Mouse (Mus musculus) forebrain, embryonic 14.5 days (tissue): ENCODE measurements around the gene Sqstm1. TPM values are rescaled to one million over a fixed set of nuclear protein-coding genes. Genes with fewer than 3 reads are reported as not detected.
A peak's percentile ranks its signal among the peaks of the same experiment; 100 is the strongest.

Source experiments
- ATAC-seq: fragments of 200-750 bp; cut with Nextera tagmentation; 2 replicates; pipeline ENCODE4 v1.8.0; 2017; ENCODE audit warnings: mild to moderate bottlenecking, moderate library complexity
- DNase-seq: peaks from one replicate; pipeline ENCODE4 v3.0.0-alpha.2; 2015; ENCODE audit warnings: low spot score
- H3K27ac ChIP-seq: fragments of 300-500 bp; sonication (generic); 2 replicates; pipeline ENCODE4 v1.5.1; 2014; ENCODE audit warnings: low read depth, mild to moderate bottlenecking, control low read depth, low read length, moderate library complexity
- H3K27me3 ChIP-seq: fragments of 300-500 bp; sonication (generic); replicated peaks from 2 replicates; pipeline ENCODE4 v1.6.1; 2014; ENCODE audit warnings: low read length, control low read depth, mixed read lengths; ENCODE audit not compliant: control insufficient read depth, insufficient read depth
- H3K36me3 ChIP-seq: fragments of 300-500 bp; sonication (generic); 2 replicates; pipeline ENCODE4 v1.6.1; 2014; ENCODE audit warnings: low read length, control low read depth; ENCODE audit not compliant: control insufficient read depth, insufficient read depth
- H3K4me1 ChIP-seq: fragments of 300-500 bp; sonication (generic); 2 replicates; pipeline ENCODE4 v1.6.1; 2014; ENCODE audit warnings: antibody characterized with exemption, low read length, control low read depth; ENCODE audit not compliant: control insufficient read depth, insufficient read depth
- H3K4me2 ChIP-seq: fragments of 300-500 bp; sonication (generic); 2 replicates; pipeline ENCODE4 v1.6.1; 2014; ENCODE audit warnings: mild to moderate bottlenecking, control low read depth, low read length
- H3K4me3 ChIP-seq: fragments of 300-500 bp; sonication (generic); 2 replicates; pipeline ENCODE4 v1.5.1; 2014; ENCODE audit warnings: low read depth, low read length, control low read depth
- H3K9ac ChIP-seq: fragments of 300-500 bp; sonication (generic); 2 replicates; pipeline ENCODE4 v1.6.1; 2014; ENCODE audit warnings: mild to moderate bottlenecking, low read length, control low read depth, moderate library complexity
- H3K9me3 ChIP-seq: fragments of 300-500 bp; sonication (generic); replicated peaks from 2 replicates; pipeline ENCODE4 v1.6.1; 2016; ENCODE audit warnings: low read length, control low read depth, mixed read lengths; ENCODE audit not compliant: control insufficient read depth
- WGBS: fragments of 180-500 bp; shearing (Covaris S2); extraction: QIAGEN DNeasy Blood & Tissue Kit; methylation state at CpG from one replicate; pipeline ENCODE4 v1.1.7; 2014; 5-methylcytosine and 5-hydroxymethylcytosine counted together
- polyA plus RNA-seq: library from polyadenylated mRNA; unstranded; fragments of >200 nt; fragmentation: Nextera tagmentation; extraction: Ambion mirVana; gene quantifications from 2 replicates; pipeline ENCODE4 v1.2.1, GENCODE M21; 2014

The Sqstm1 gene
- 263 and 276 TPM in 2 replicates for polyA plus RNA-seq

- Histone ChIP-seq H3K36me3 (peaks cover 23% of the 10 kb centered on the region), H3K9ac (peak within 1 kb of the TSS; percentile 95), H3K27me3 (no peaks in the 10 kb centered on the region), H3K4me3 (peak within 1 kb of the TSS; percentile 90), H3K4me1 (peaks cover 8% of the 10 kb centered on the region), H3K9me3 (no peaks in the 10 kb centered on the region), H3K27ac (peak within 1 kb of the TSS; percentile 96), H3K4me2 (peak within 1 kb of the TSS; percentile 66)
- under 1% methylated on average over 48 of the region's 48 CpGs for WGBS
- ATAC-seq (peak; percentile 83), DNase-seq (peak; percentile 80)
These were observed at the start of gene Sqstm1, which contains the start of gene Mgat4b for GRCm38 (mm10) chr11:50210505-50211151. Sqstm1 (minus strand) TSS chr11:50210827. Mgat4b (plus strand) TSS chr11:50210890.

- no peak overlapping the region for H3K9ac ChIP-seq
- H3K36me3 ChIP-seq: peaks cover 81% of the 10 kb centered on the region
- no peak overlapping the region for H3K27ac ChIP-seq
- ATAC-seq (no peak), DNase-seq (no peak)
- 93% methylated on average over 7 of the region's 7 CpGs for WGBS
- no peaks in the 10 kb centered on the region for H3K4me1 ChIP-seq
- no peaks in the 10 kb centered on the region for H3K27me3 ChIP-seq
- no peak overlapping the region for H3K4me2 ChIP-seq
- H3K9me3 ChIP-seq: no peaks in the 10 kb centered on the region
- no peak overlapping the region for H3K4me3 ChIP-seq
These were observed 47.7 kb upstream of the Sqstm1 start for GRCm38 (mm10) chr11:50258310-50258709.

GRCm38 (mm10) chr11:50256615-50257014 is 46.0 kb upstream of the Sqstm1 start:
- Histone ChIP-seq H3K27ac (no peak overlapping the region), H3K4me1 (no peaks in the 10 kb centered on the region), H3K4me3 (no peak overlapping the region), H3K9me3 (no peaks in the 10 kb centered on the region), H3K9ac (no peak overlapping the region), H3K36me3 (peaks cover 64% of the 10 kb centered on the region), H3K27me3 (no peaks in the 10 kb centered on the region), H3K4me2 (no peak overlapping the region)
- no peak for ATAC-seq
- WGBS: 90% methylated on average over 7 of the region's 7 CpGs
- DNase-seq: no peak

GRCm38 (mm10) chr11:50254010-50254580 is 43.5 kb upstream of the Sqstm1 start:
- Histone ChIP-seq H3K27ac (no peak overlapping the region), H3K27me3 (no peaks in the 10 kb centered on the region), H3K36me3 (peaks cover 40% of the 10 kb centered on the region), H3K4me2 (no peak overlapping the region), H3K4me1 (no peaks in the 10 kb centered on the region), H3K9ac (no peak overlapping the region), H3K9me3 (no peaks in the 10 kb centered on the region), H3K4me3 (no peak overlapping the region)
- WGBS: 77% methylated on average over 12 of the region's 12 CpGs
- DNase-seq (peak; percentile 59), ATAC-seq (peak; percentile 64; the same call in 1 of the 2 replicates)

- peak; percentile 33; the same call in 1 of the 2 replicates for ATAC-seq
These were observed 42.8 kb upstream of the Sqstm1 start for GRCm38 (mm10) chr11:50253393-50253792.

GRCm38 (mm10) chr11:50252684-50253265 is 42.1 kb upstream of the Sqstm1 start:
- H3K9ac ChIP-seq: no peak overlapping the region
- H3K9me3 ChIP-seq: no peaks in the 10 kb centered on the region
- WGBS: 90% methylated on average over 11 of the region's 11 CpGs
- ATAC-seq: no peak
- H3K36me3 ChIP-seq: peaks cover 27% of the 10 kb centered on the region
- no peaks in the 10 kb centered on the region for H3K4me1 ChIP-seq
- H3K4me2 ChIP-seq: no peak overlapping the region
- no peak for DNase-seq
- no peak overlapping the region for H3K4me3 ChIP-seq
- no peak overlapping the region for H3K27ac ChIP-seq
- H3K27me3 ChIP-seq: no peaks in the 10 kb centered on the region

More at GRCm38 (mm10) chr11:50253393-50253792, 42.8 kb upstream of the Sqstm1 start:
- Histone ChIP-seq H3K4me2 (no peak overlapping the region), H3K9me3 (no peaks in the 10 kb centered on the region), H3K4me3 (no peak overlapping the region), H3K36me3 (peaks cover 33% of the 10 kb centered on the region), H3K27ac (no peak overlapping the region), H3K9ac (no peak overlapping the region), H3K4me1 (no peaks in the 10 kb centered on the region), H3K27me3 (no peaks in the 10 kb centered on the region)
- 69% methylated on average over 1 of the region's 1 CpGs for WGBS
- DNase-seq: no peak

- Histone ChIP-seq H3K4me3 (no peak overlapping the region), H3K36me3 (peaks cover 21% of the 10 kb centered on the region), H3K4me1 (no peaks in the 10 kb centered on the region), H3K27ac (no peak overlapping the region), H3K27me3 (no peaks in the 10 kb centered on the region), H3K4me2 (no peak overlapping the region), H3K9me3 (no peaks in the 10 kb centered on the region), H3K9ac (no peak overlapping the region)
- 74% methylated on average over 3 of the region's 3 CpGs for WGBS
- ATAC-seq: no peak
- DNase-seq: no peak
These were observed 41.5 kb upstream of the Sqstm1 start for GRCm38 (mm10) chr11:50252166-50252565.

- no peaks in the 10 kb centered on the region for H3K4me1 ChIP-seq
- no peaks in the 10 kb centered on the region for H3K9me3 ChIP-seq
- no peaks in the 10 kb centered on the region for H3K27me3 ChIP-seq
- WGBS: 81% methylated on average over 7 of the region's 7 CpGs
- no peak overlapping the region for H3K9ac ChIP-seq
- H3K36me3 ChIP-seq: no peaks in the 10 kb centered on the region
- no peak overlapping the region for H3K4me3 ChIP-seq
- ATAC-seq (no peak), DNase-seq (no peak)
- H3K4me2 ChIP-seq: no peak overlapping the region
- no peak overlapping the region for H3K27ac ChIP-seq
These were observed 38.0 kb upstream of the Sqstm1 start for GRCm38 (mm10) chr11:50248473-50249171.
